Mouse (Mus musculus) T-helper 17 cell (primary cell): ENCODE measurements around the gene Agfg1.

ENCODE experiments used
- in situ Hi-C, 2 experiments: fragments of 300-600 bp; cut with MboI, MseI; formaldehyde crosslinking; loops; 1 replicate in 1 of 2; 2 replicates in 1 of 2; pipeline ENCODE4 v1.15.1; 2025; ENCODE audit warnings: high pct_unique_total_duplicates in 2 of 2

Agfg1 gene

GRCm38 (mm10) chr1:82821846-82822245, 17.4 kb upstream of the Agfg1 start:
- in situ Hi-C loops: loop anchor here in 1 of 2 experiments (10.0 kb wide), 1 partner anchor 673 kb away; no protein-coding TSS in a partner anchor

- in situ Hi-C loops: loop anchor here in 1 of 2 experiments (10.0 kb wide), 1 partner anchor 671 kb away; no protein-coding TSS in a partner anchor
Measured at GRCm38 (mm10) chr1:82824147-82824546, 15.1 kb upstream of the Agfg1 start.

DNA sequence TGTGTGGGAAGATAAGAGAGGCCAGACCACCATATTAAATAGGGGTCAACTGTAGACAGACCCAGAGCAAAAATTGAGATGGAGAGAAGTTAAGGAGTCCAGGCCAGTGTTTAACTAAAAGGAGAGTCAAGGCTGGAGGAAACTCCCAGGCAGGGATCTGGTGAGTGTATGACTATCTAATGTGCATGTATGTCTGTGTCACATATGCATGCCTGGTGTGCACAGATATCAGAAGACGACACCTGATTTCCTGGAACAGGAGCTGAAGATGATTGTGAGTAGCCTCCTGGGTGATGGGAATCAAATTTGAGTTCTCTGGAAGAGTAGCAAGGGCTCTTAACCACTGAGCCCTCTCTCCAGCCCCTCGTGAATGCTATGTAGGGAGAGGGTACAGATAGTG, 14.0 kb upstream of the Agfg1 start:
- in situ Hi-C loops: loop anchor here in 1 of 2 experiments (10.0 kb wide), 1 partner anchor 670 kb away; no protein-coding TSS in a partner anchor

- in situ Hi-C loops: loop anchor here in 1 of 2 experiments (10.0 kb wide), 1 partner anchor 669 kb away; no protein-coding TSS in a partner anchor
Measured at GRCm38 (mm10) chr1:82825783-82826182, 13.5 kb upstream of the Agfg1 start.

DNA sequence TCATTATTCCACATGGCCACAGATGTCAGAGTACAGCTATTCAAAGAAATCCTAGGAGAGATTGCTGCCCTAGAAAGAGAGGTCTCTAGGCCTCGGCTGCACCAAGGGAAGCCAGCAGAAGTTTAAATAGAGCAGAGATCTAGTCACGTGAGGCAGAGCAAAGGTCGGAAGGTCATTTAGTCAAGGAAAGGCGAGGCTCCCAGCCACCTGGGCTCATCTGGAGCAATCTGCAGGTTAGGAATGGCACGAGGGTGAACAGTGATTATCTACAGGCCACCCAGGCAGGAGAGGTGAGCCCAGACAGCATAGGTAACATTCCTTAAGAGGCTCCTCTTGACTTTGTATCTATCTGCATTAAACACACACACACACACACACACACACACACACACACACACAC, 12.4 kb upstream of the Agfg1 start:
- in situ Hi-C loops: loop anchor here in 1 of 2 experiments (10.0 kb wide), 1 partner anchor 668 kb away; no protein-coding TSS in a partner anchor

DNA sequence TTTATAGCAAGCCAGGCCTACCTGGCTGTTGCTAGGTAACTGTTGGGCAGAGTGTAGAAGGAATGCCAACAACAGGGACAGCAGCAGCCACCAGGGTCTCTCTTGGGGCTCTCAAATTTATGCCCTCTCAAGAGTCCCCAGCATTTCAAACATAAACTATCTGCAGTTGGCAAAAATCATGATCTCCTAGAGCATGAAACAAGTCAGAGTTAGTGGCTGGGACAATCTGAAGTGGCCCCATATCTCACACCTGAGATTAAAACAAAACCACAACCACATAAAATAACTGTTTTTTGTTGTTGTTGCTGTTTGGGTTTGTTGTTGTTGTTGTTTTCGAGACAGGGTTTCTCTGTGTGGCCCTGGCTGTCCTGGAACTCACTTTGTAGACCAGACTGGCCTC, 8.5 kb upstream of the Agfg1 start:
- in situ Hi-C loops: loop anchor here in 1 of 2 experiments (10.0 kb wide), 1 partner anchor 1856 kb away; no protein-coding TSS in a partner anchor

- in situ Hi-C loops: loop anchor here in 1 of 2 experiments (10.0 kb wide), 1 partner anchor 1857 kb away; no protein-coding TSS in a partner anchor
Measured at GRCm38 (mm10) chr1:82831547-82832240, 7.6 kb upstream of the Agfg1 start.

GRCm38 (mm10) chr1:82832495-82833021, 6.7 kb upstream of the Agfg1 start:
- in situ Hi-C loops: loop anchor here in 1 of 2 experiments (10.0 kb wide), 1 partner anchor 1858 kb away; no protein-coding TSS in a partner anchor

DNA sequence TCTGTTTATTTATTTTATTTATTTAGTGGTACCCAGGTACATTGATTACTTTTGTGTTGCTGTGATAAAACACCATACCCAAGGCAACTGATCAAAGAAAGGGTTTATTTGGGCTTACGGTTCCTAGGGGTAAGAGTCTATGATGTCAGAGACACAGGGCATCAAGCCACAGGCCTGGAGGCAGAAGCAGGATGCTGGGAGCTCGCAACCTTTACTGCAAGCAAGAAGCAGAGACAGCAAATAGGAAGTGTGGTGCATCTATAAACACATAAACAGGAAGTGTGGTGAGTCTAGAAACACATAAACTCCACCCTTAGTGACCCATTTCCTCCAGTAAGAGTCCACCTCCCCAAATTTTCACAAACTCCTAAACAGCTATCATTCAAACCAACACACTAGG, 5.8 kb upstream of the Agfg1 start:
- in situ Hi-C loops: loop anchor here in 1 of 2 experiments (10.0 kb wide), 1 partner anchor 1859 kb away; no protein-coding TSS in a partner anchor

DNA sequence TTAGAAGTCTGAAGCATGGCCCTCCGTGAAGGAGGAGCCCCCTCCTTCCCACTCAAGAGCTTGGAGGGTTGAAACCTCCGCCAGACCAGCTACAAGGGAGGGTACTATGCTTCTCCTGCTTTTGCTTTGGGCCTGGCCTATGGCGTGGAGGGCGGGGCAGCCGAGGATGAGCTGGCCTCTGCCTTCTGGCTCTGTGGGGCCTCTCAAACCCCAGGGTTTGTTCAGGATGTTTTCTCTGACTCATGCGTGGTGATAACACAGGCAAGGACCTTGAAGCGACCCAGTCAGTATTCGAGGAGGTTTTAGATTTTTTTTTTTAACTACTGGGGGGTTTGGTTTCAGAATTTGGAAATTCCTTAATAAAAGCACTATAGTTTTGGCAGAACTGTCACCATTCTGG, 4.7 kb upstream of the Agfg1 start:
- in situ Hi-C loops: loop anchor here in 1 of 2 experiments (10.0 kb wide), 1 partner anchor 1860 kb away; no protein-coding TSS in a partner anchor

DNA sequence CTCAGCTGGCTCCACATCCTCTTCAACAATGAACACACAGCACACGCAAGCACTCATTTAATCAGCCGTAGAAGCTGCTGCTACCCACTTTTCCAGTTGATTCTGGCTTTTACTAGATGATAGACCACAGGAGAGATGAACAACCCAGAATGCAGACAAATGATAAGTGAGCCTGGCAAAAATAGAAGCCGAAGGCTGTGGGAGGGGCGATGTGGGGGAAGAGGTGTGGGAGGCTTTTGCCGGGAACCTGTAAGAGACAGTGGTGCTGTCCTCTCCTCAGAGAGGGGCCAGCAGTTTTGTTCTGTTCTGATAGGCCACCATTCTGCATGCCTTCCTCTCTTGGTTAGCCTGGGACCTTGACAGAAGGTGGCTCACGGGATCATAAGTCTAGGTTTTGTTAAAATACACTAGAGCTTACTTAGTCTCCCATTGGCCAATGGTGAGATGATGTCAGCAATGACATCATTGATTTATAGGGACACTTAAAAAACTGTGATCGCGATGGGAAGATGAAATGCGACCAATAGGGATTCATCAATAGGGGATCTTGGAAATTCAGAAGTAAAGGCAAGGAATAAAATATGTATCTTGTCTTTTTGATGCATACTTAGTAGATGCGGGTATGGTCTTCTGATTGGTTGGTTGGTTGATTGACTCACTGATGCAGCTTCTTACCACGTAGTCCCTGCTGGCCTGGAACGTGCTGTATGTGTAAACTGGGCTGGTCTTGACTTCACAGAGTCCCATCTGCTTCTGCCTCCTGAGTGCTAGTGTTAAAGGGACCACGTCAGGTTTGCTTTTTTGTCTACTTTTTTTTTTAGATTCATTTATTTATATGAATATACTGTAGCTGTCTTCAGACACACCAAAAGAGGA, 2.7 kb upstream of the Agfg1 start:
- in situ Hi-C loops: loop anchor here (5.0 to 10.0 kb wide), 2 partner anchors 44 to 1862 kb away; no protein-coding TSS in a partner anchor

GRCm38 (mm10) chr1:82837579-82837978, 1.7 kb upstream of the Agfg1 start:
- in situ Hi-C loops: loop anchor here (5.0 to 10.0 kb wide), 2 partner anchors 45 to 1863 kb away; no protein-coding TSS in a partner anchor

DNA sequence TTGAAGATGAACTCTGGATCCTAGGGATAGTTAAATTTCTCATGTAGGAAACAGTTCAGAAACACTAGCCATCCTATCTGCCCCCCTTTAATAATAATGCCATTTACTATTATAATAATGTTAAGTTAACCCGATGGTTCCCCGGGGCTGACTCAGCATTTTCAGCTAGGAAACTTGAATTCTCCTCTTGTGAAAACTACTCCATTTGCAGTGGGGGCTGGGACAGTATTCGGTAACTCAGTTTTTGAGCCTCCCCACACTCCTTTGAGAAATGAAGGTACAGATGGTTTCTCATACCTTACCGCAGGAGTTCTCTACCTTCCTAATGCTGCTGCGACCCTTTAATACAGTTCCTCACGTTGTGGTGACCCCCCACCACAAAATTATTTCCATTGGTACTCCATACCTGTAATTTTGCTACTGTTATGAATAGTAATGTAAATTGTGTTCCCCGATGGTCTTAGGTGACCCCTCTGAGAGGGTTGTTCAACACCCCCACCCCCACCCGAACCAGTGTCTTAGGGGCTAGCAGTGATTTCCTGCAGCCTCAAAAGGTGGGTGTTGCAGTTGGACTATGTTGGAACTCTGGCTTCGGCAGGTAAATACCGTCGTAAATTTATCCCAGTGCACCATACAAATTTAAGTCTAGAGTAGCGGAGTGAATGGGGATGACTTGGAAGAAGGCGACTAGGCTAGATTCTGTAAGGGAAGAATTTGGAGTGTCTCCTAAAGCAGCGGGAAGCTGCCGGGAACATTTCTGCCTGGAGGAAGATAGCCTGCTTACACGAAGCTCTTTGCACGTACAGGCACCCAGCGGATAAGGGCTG, 601 bp upstream of the Agfg1 start:
- in situ Hi-C loops: loop anchor here (5.0 to 10.0 kb wide), 2 partner anchors 46 to 1864 kb away; no protein-coding TSS in a partner anchor

GRCm38 (mm10) chr1:82839614-82840421, 535 bp downstream of the Agfg1 start:
- in situ Hi-C loops: loop anchor here (5.0 to 10.0 kb wide), 2 partner anchors 48 to 1865 kb away; no protein-coding TSS in a partner anchor

- in situ Hi-C loops: no loop called here
Measured at GRCm38 (mm10) chr1:82855729-82856128, 16.4 kb downstream of the Agfg1 start.

DNA sequence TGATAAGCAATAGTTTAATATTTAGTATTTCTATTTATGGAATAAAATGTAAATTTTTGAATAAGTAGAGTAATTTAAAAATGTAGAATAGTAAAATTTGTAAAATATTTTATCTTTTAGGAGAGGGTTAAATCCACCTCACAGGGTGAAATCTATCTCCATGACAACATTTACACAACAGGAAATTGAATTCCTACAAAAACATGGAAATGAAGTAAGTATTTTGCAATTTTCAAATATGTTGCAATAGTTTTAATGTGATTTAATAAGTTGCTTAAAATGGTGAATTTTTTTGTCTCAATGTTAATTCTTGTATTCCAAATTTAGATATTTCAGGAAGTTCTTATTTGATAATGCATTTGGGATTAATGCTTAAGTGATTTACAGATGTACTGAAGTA, 19.0 kb downstream of the Agfg1 start:
- in situ Hi-C loops: no loop called here

DNA sequence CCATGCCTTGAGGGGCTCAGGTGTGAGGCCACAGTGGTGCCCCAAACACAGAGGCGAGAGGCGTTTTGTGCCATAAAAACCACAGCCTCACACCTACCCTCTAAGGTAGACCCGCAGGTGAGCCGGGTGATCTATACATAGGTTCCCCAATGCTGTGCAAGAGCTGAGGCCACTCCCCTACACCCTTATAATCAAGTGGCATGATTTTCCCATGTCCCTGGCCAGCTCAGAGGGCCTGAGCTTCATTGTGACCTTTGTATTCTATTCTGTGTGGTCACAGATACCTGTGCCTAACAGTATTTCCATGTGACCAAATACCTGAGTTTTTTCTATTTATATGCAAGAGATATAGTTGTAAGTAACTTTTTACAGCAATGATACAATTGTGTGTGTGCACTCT, 21.1 kb downstream of the Agfg1 start:
- in situ Hi-C loops: no loop called here

DNA sequence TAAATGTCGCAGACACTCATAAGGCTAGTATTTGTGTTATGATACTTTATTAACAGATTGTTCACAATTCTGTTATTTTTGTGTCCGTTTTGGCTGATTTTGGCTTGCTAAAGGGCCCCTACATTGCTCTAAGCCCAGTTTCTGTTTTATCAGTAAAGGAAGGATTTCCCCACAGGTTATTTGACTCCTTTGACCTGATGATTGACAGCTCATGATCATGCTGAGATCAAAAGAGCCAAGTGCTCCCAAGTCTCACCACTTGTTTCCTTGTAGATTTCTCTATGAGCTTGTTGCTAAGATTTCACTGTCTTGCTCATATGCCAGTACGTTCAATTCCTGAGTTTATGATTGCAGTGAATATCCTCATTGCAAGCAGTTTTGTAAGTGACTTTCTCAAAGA, 30.9 kb downstream of the Agfg1 start:
- in situ Hi-C loops: no loop called here

GRCm38 (mm10) chr1:82879172-82879571, 39.9 kb downstream of the Agfg1 start:
- in situ Hi-C loops: no loop called here
